Mouse (Mus musculus): Measurements from ENCODE around the gene Adamtsl5.

Gene Adamtsl5

GRCm38 (mm10) chr10:80342749-80343424 lies 5.3 kb downstream of the Adamtsl5 start:
- peak in 1 of 2 experiments; percentile 78 for DNase-seq (ENCODE audit: low spot score in 2 of 2)

- DNase-seq (ENCODE audit: low spot score in 2 of 2) = no peak
Observed at GRCm38 (mm10) chr10:80342305-80342748, 5.9 kb downstream of the Adamtsl5 start.

- DNase-seq (ENCODE audit: low spot score in 2 of 2) = no peak
Observed at GRCm38 (mm10) chr10:80341491-80342304, 6.5 kb downstream of the Adamtsl5 start.

GRCm38 (mm10) chr10:80341026-80341425 lies 7.2 kb downstream of the Adamtsl5 start:
- DNase-seq (ENCODE audit: low spot score in 2 of 2) = no peak

- peak; percentile 92 to 93 for DNase-seq (ENCODE audit: low spot score in 2 of 2)
Observed at GRCm38 (mm10) chr10:80339941-80340750, 8.1 kb downstream of the Adamtsl5 start.

- DNase-seq (ENCODE audit: low spot score in 2 of 2) = no peak
Observed at GRCm38 (mm10) chr10:80336263-80336662, 11.9 kb downstream of the Adamtsl5 start.

- no peak for DNase-seq (ENCODE audit: low spot score in 2 of 2)
Observed at GRCm38 (mm10) chr10:80332525-80332989, 15.7 kb downstream of the Adamtsl5 start.

GRCm38 (mm10) chr10:80331636-80332524 lies 16.3 kb downstream of the Adamtsl5 start:
- peak; percentile 55 to 76 for DNase-seq (ENCODE audit: low spot score in 2 of 2)

- peak in 1 of 2 experiments; percentile 32 for DNase-seq (ENCODE audit: low spot score in 2 of 2)
Observed at GRCm38 (mm10) chr10:80330888-80331287, 17.3 kb downstream of the Adamtsl5 start.

GRCm38 (mm10) chr10:80330084-80330483 lies 18.1 kb downstream of the Adamtsl5 start:
- DNase-seq (ENCODE audit: low spot score in 2 of 2) = no peak

- DNase-seq (ENCODE audit: low spot score in 2 of 2) = peak; percentile 92 to 95
Observed at GRCm38 (mm10) chr10:80329273-80330081, 18.7 kb downstream of the Adamtsl5 start, which contains the start of the genes Pcsk4 and Reep6. Gene Pcsk4, minus strand, starts transcription at chr10:80329498. Gene Reep6, plus strand, starts transcription at chr10:80329953.

GRCm38 (mm10) chr10:80325045-80325444 lies 23.2 kb downstream of the Adamtsl5 start:
- DNase-seq (ENCODE audit: low spot score in 2 of 2) = no peak

GRCm38 (mm10) chr10:80324120-80325037 lies 23.8 kb downstream of the Adamtsl5 start:
- DNase-seq (ENCODE audit: low spot score in 2 of 2) = no peak

GRCm38 (mm10) chr10:80323261-80324119 lies 24.7 kb downstream of the Adamtsl5 start:
- peak; percentile 73 to 86 for DNase-seq (ENCODE audit: low spot score in 2 of 2)

GRCm38 (mm10) chr10:80322811-80323211 lies 25.4 kb downstream of the Adamtsl5 start:
- peak; percentile 47 to 67 for DNase-seq (ENCODE audit: low spot score in 2 of 2)

- DNase-seq (ENCODE audit: low spot score in 2 of 2) = no peak
Observed at GRCm38 (mm10) chr10:80321670-80322581, 26.3 kb downstream of the Adamtsl5 start.
